Mouse (Mus musculus): ENCODE results near the gene Foxp1. TPM values are rescaled to one million over a fixed set of nuclear protein-coding genes. Genes with fewer than 3 reads are reported as not detected.

The Foxp1 gene
- polyA plus RNA-seq, 1 experiment = 93.7 TPM

GRCm38 (mm10) chr6:99263886-99264185, 258.7 kb downstream of the Foxp1 start:
- peaks cover 4% of the 10 kb centered on the region; the same call in 1 of the 2 replicates for H3K4me1 ChIP-seq (ENCODE audit: control insufficient read depth, insufficient read depth, low read length)
- TF ChIP-seq CTCF (IDR thresholded peaks at IDR 0.05; ENCODE audit: control insufficient read depth, insufficient read depth, low read length) (no peak), POLR2A (IDR thresholded peaks at IDR 0.05; ENCODE audit: borderline replicate concordance, control insufficient read depth, low read depth, low read length) (no peak)
- H3K4me3 ChIP-seq (replicated peaks; ENCODE audit: control insufficient read depth, low read depth, low read length) = peak overlapping the region; percentile 53
- peak overlapping the region; percentile 87 for H3K27ac ChIP-seq (ENCODE audit: control insufficient read depth, insufficient read depth, low read depth, low read length, poor library complexity)
- 7% methylated on average over 2 of the region's 2 CpGs for WGBS

- Histone ChIP-seq H3K4me1 (ENCODE audit: control insufficient read depth, insufficient read depth, low read length) (peaks cover 6% of the 10 kb centered on the region; the same call in 1 of the 2 replicates), H3K4me3 (replicated peaks; ENCODE audit: control insufficient read depth, low read depth, low read length) (peak overlapping the region; percentile 53), H3K27ac (ENCODE audit: control insufficient read depth, insufficient read depth, low read depth, low read length, poor library complexity) (peak overlapping the region; percentile 87)
- WGBS = 3% methylated on average over 12 of the region's 12 CpGs
- no peak for TF ChIP-seq CTCF (IDR thresholded peaks at IDR 0.05; ENCODE audit: control insufficient read depth, insufficient read depth, low read length)
- TF ChIP-seq POLR2A (IDR thresholded peaks at IDR 0.05; ENCODE audit: borderline replicate concordance, control insufficient read depth, low read depth, low read length) = no peak
These were observed 259.2 kb downstream of the Foxp1 start for GRCm38 (mm10) chr6:99263061-99263885.

DNA sequence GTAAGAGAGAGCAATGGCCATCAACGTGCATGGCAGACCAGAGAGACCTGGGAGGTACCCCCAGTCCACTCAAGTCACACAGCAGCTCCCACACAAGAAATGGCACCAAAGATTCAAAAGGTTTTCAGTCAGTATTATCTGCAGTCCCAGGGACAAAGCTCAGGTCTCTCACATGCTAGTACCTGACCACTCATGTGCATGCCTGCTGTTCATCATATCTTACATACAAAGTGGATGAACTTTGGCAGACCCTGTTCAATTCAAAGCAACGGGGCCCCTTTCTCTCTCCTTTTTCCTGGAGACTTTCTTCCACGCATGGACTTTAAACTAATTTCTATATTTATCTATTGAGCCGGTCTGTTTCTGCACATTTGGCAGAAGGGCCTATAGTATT, 260.8 kb downstream of the Foxp1 start:
- Histone ChIP-seq H3K27ac (ENCODE audit: control insufficient read depth, insufficient read depth, low read depth, low read length, poor library complexity) (peak overlapping the region; percentile 53; the same call in 1 of the 2 replicates), H3K4me1 (ENCODE audit: control insufficient read depth, insufficient read depth, low read length) (peaks cover 6% of the 10 kb centered on the region; the same call in 1 of the 2 replicates), H3K4me3 (replicated peaks; ENCODE audit: control insufficient read depth, low read depth, low read length) (no peak overlapping the region)
- 41% methylated on average over 4 of the region's 4 CpGs for WGBS
- no peak for TF ChIP-seq POLR2A (IDR thresholded peaks at IDR 0.05; ENCODE audit: borderline replicate concordance, control insufficient read depth, low read depth, low read length)
- no peak for TF ChIP-seq CTCF (IDR thresholded peaks at IDR 0.05; ENCODE audit: control insufficient read depth, insufficient read depth, low read length)

GRCm38 (mm10) chr6:99260941-99261736, 261.4 kb downstream of the Foxp1 start:
- WGBS = 9% methylated on average over 11 of the region's 11 CpGs
- TF ChIP-seq POLR2A (IDR thresholded peaks at IDR 0.05; ENCODE audit: borderline replicate concordance, control insufficient read depth, low read depth, low read length) = no peak
- no peak for TF ChIP-seq CTCF (IDR thresholded peaks at IDR 0.05; ENCODE audit: control insufficient read depth, insufficient read depth, low read length)
- Histone ChIP-seq H3K27ac (ENCODE audit: control insufficient read depth, insufficient read depth, low read depth, low read length, poor library complexity) (peak overlapping the region; percentile 53; the same call in 1 of the 2 replicates), H3K4me3 (replicated peaks; ENCODE audit: control insufficient read depth, low read depth, low read length) (no peak overlapping the region), H3K4me1 (ENCODE audit: control insufficient read depth, insufficient read depth, low read length) (peaks cover 6% of the 10 kb centered on the region; the same call in 1 of the 2 replicates)

DNA sequence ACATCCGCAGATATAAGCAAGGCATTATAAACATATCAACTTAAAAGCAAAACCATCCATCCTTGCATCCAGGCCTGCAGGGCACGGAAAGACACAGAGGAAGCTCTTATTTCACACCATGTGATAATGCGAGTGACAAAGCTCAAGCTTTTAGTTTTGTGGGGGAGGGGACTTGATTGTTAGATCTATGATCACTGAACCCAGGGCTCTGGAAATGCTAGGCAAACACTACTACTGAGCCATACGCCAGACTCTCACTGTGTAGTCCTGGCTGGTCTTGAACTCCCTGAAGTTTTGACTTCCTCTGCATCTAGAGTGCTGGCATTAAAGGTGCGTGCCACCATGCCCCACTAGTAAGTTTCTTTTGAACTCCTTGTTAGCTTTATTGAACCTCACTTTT, 264.2 kb downstream of the Foxp1 start:
- TF ChIP-seq CTCF (IDR thresholded peaks at IDR 0.05; ENCODE audit: control insufficient read depth, insufficient read depth, low read length) (no peak), POLR2A (IDR thresholded peaks at IDR 0.05; ENCODE audit: borderline replicate concordance, control insufficient read depth, low read depth, low read length) (no peak)
- Histone ChIP-seq H3K4me3 (replicated peaks; ENCODE audit: control insufficient read depth, low read depth, low read length) (no peak overlapping the region), H3K27ac (ENCODE audit: control insufficient read depth, insufficient read depth, low read depth, low read length, poor library complexity) (no peak overlapping the region), H3K4me1 (ENCODE audit: control insufficient read depth, insufficient read depth, low read length) (peaks cover 3% of the 10 kb centered on the region; the same call in 1 of the 2 replicates)
- WGBS = 62% methylated on average over 5 of the region's 5 CpGs

DNA sequence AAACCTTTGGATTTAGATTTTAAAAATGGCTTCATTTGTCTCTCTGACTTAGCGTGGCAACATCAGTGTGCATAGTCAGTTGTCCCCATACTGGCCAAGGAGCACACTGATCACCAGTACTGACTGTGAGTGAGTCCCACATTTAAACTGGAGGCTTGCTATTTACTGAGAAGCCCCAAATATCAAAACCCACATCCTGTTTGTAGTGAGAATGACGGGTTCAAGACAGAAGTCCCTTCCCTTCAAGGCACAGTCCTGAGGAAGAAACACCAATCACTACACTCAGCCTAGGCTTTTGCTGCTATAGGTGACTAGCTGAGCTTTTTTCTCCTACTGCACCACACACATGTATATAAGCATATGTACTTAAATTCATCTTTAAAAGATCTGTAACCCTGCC, 264.8 kb downstream of the Foxp1 start:
- no peak overlapping the region for H3K27ac ChIP-seq (ENCODE audit: control insufficient read depth, insufficient read depth, low read depth, low read length, poor library complexity)
- TF ChIP-seq POLR2A (IDR thresholded peaks at IDR 0.05; ENCODE audit: borderline replicate concordance, control insufficient read depth, low read depth, low read length) = no peak
- no peak for TF ChIP-seq CTCF (IDR thresholded peaks at IDR 0.05; ENCODE audit: control insufficient read depth, insufficient read depth, low read length)
- WGBS = 43% methylated on average over 2 of the region's 2 CpGs

DNA sequence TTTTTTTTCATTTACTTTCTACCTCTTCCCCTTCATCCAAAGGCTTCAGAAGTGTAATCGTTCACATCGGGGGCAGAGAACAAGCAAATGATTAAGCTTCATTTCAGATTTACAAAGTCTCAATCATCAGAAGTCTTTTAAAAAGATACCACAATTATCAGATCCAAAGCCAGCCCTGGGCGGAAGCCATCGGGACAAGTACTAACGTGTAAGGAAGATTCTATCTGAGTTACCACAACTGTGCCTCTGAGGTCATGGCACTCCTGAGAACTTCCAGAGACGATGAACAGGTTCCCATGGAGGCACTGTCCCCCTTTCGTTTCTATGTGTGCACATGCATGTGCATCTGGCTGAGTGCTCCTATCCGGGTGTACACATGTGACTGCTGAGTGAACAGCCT, 269.2 kb downstream of the Foxp1 start:
- no peak overlapping the region for H3K27ac ChIP-seq (ENCODE audit: control insufficient read depth, insufficient read depth, low read depth, low read length, poor library complexity)
- no peak for TF ChIP-seq POLR2A (IDR thresholded peaks at IDR 0.05; ENCODE audit: borderline replicate concordance, control insufficient read depth, low read depth, low read length)
- TF ChIP-seq CTCF (IDR thresholded peaks at IDR 0.05; ENCODE audit: control insufficient read depth, insufficient read depth, low read length) = no peak
- no peak overlapping the region for H3K4me3 ChIP-seq (replicated peaks; ENCODE audit: control insufficient read depth, low read depth, low read length)
- peaks cover 6% of the 10 kb centered on the region; the same call in 1 of the 2 replicates for H3K4me1 ChIP-seq (ENCODE audit: control insufficient read depth, insufficient read depth, low read length)
- WGBS = 82% methylated on average over 8 of the region's 8 CpGs

More for the DNA sequence above, 264.8 kb downstream of the Foxp1 start:
- Histone ChIP-seq H3K4me3 (replicated peaks; ENCODE audit: control insufficient read depth, low read depth, low read length) (no peak overlapping the region), H3K4me1 (ENCODE audit: control insufficient read depth, insufficient read depth, low read length) (peaks cover 5% of the 10 kb centered on the region; the same call in 1 of the 2 replicates)

DNA sequence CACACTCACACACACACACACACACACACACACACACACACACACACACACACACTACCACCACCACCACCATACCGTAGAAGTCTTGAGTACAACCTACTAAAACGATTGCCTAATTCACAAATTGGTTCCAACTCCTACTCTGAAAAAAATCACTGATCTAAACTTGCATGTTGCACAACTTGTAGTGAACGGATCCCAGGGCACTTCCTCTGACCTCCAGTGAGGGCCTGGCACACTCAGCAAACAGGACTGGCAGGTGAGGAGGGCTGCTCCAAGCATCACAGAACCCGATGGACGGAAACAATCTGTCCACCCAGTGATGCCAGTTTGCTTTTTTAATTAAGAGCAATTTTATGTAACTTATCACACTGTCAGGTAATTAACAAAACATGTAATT, 269.7 kb downstream of the Foxp1 start:
- Histone ChIP-seq H3K27ac (ENCODE audit: control insufficient read depth, insufficient read depth, low read depth, low read length, poor library complexity) (no peak overlapping the region), H3K4me1 (ENCODE audit: control insufficient read depth, insufficient read depth, low read length) (peaks cover 6% of the 10 kb centered on the region; the same call in 1 of the 2 replicates), H3K4me3 (replicated peaks; ENCODE audit: control insufficient read depth, low read depth, low read length) (no peak overlapping the region)
- TF ChIP-seq CTCF (IDR thresholded peaks at IDR 0.05; ENCODE audit: control insufficient read depth, insufficient read depth, low read length) = no peak
- TF ChIP-seq POLR2A (IDR thresholded peaks at IDR 0.05; ENCODE audit: borderline replicate concordance, control insufficient read depth, low read depth, low read length) = no peak
- 32% methylated on average over 5 of the region's 5 CpGs for WGBS

All from bone marrow, adult 2 months (tissue).